Mouse (Mus musculus): ENCODE results near the gene Rin3. TPM values are rescaled to one million over a fixed set of nuclear protein-coding genes. Genes with fewer than 3 reads are reported as not detected.

Gene Rin3
- polyA plus RNA-seq, 1 experiment from 2014 or later = 4.2 TPM

GRCm38 (mm10) chr12:102284267-102284610 is 1.4 kb downstream of the Rin3 start:
- WGBS = 42% methylated on average over 9 of the region's 9 CpGs
- Histone ChIP-seq H3K36me3 (no peaks in the 10 kb centered on the region), H3K9me3 (replicated peaks) (peaks cover 6% of the 10 kb centered on the region; the same call in 1 of the 2 replicates), H3K4me3 (peak overlapping the region; percentile 59; the same call in 1 of the 2 replicates), H3K27ac (replicated peaks) (no peak overlapping the region), H3K27me3 (ENCODE audit: low read depth, poor library complexity, severe bottlenecking) (peaks cover 40% of the 10 kb centered on the region), H3K4me1 (peaks cover 21% of the 10 kb centered on the region)
- DNase-seq (ENCODE audit: low spot score) = no peak

DNA sequence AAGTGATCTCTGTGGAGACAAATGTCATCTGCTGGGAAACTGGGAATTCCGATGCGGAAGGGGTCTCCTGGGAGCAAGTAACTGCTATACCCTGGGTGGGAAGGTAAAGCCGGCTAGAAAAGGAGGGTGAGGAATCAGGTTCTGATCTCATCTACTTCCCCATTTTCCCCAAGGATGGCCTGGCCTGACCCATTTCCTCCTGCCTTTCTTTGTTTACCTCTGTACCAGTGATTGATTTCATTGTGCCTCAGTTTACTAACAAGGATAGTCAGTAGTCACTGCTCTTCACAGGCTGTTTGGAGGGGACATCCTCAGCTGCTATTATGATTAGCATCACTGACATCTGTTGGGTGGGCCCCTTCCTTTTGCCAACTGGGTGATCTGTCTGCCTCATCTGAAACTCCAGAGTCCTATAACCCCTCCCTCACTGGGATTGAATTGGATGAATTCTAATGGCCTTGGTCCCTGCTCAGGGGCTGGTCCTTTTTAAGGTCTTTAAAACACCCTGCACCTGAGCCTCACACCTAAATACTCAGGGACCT is 1.8 kb downstream of the Rin3 start:
- Histone ChIP-seq H3K4me1 (peaks cover 21% of the 10 kb centered on the region), H3K4me3 (peak overlapping the region; percentile 59; the same call in 1 of the 2 replicates), H3K36me3 (no peaks in the 10 kb centered on the region), H3K27me3 (ENCODE audit: low read depth, poor library complexity, severe bottlenecking) (peaks cover 40% of the 10 kb centered on the region), H3K9me3 (replicated peaks) (peaks cover 6% of the 10 kb centered on the region; the same call in 1 of the 2 replicates), H3K27ac (replicated peaks) (no peak overlapping the region)
- WGBS = 48% methylated on average over 3 of the region's 3 CpGs
- DNase-seq (ENCODE audit: low spot score) = no peak

- Histone ChIP-seq H3K9me3 (replicated peaks) (peaks cover 6% of the 10 kb centered on the region; the same call in 1 of the 2 replicates), H3K4me3 (no peak overlapping the region), H3K4me1 (peaks cover 21% of the 10 kb centered on the region), H3K27ac (replicated peaks) (no peak overlapping the region), H3K27me3 (ENCODE audit: low read depth, poor library complexity, severe bottlenecking) (peaks cover 40% of the 10 kb centered on the region), H3K36me3 (no peaks in the 10 kb centered on the region)
- WGBS = 83% methylated on average over 6 of the region's 6 CpGs
- no peak for DNase-seq (ENCODE audit: low spot score)
Observed at GRCm38 (mm10) chr12:102285318-102285717, 2.5 kb downstream of the Rin3 start.

GRCm38 (mm10) chr12:102285779-102286178 is 2.9 kb downstream of the Rin3 start:
- Histone ChIP-seq H3K9me3 (replicated peaks) (peaks cover 6% of the 10 kb centered on the region; the same call in 1 of the 2 replicates), H3K4me3 (no peak overlapping the region), H3K36me3 (no peaks in the 10 kb centered on the region), H3K27me3 (ENCODE audit: low read depth, poor library complexity, severe bottlenecking) (peaks cover 40% of the 10 kb centered on the region), H3K4me1 (peaks cover 21% of the 10 kb centered on the region), H3K27ac (replicated peaks) (no peak overlapping the region)
- DNase-seq (ENCODE audit: low spot score) = no peak
- WGBS = 82% methylated on average over 5 of the region's 5 CpGs

- Histone ChIP-seq H3K27me3 (ENCODE audit: low read depth, poor library complexity, severe bottlenecking) (peaks cover 36% of the 10 kb centered on the region), H3K27ac (replicated peaks) (no peak overlapping the region), H3K4me3 (no peak overlapping the region), H3K9me3 (replicated peaks) (peaks cover 4% of the 10 kb centered on the region; the same call in 1 of the 2 replicates), H3K4me1 (peaks cover 21% of the 10 kb centered on the region), H3K36me3 (no peaks in the 10 kb centered on the region)
- WGBS = 83% methylated on average over 10 of the region's 10 CpGs
- DNase-seq (ENCODE audit: low spot score) = no peak
Observed at GRCm38 (mm10) chr12:102286681-102287414, 4.0 kb downstream of the Rin3 start.

DNA sequence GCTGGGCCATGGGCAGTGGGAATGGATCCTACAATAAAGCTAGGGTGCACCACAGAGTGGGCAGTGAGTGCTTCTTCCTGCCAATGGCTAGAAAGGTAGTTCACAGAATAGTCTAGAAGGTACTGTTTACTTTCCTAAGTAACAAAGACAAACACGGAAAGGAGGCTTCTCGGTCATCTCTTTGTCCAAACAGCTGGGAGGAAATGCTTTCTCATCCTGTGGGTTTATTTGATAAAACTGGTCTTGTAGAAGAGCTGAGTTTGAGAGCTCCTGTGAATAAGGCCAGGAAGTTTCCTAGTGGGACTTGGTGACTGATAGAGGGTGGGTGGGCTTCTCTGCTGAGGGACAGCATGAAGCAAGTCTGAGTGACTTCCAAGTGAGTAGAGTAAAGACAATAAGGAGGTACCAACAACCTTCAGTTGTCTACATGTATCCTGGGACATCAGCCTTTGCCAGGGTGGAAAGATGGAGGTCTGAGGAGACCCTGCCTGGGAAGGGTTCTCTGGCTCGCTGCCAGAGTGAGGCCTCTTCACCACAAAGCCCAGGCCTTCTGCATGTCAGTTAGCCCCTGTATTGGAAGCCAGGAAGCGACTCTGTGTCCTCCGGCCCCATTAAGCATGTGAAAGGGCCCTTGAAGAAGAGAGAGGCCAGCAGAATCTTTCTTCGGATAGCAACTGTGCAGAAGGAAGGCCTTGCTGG is 5.2 kb downstream of the Rin3 start:
- Histone ChIP-seq H3K27ac (replicated peaks) (no peak overlapping the region), H3K27me3 (ENCODE audit: low read depth, poor library complexity, severe bottlenecking) (peaks cover 26% of the 10 kb centered on the region), H3K4me3 (no peak overlapping the region), H3K4me1 (peaks cover 14% of the 10 kb centered on the region), H3K36me3 (no peaks in the 10 kb centered on the region), H3K9me3 (replicated peaks) (no peaks in the 10 kb centered on the region)
- no peak for DNase-seq (ENCODE audit: low spot score)
- WGBS = 83% methylated on average over 6 of the region's 6 CpGs

DNA sequence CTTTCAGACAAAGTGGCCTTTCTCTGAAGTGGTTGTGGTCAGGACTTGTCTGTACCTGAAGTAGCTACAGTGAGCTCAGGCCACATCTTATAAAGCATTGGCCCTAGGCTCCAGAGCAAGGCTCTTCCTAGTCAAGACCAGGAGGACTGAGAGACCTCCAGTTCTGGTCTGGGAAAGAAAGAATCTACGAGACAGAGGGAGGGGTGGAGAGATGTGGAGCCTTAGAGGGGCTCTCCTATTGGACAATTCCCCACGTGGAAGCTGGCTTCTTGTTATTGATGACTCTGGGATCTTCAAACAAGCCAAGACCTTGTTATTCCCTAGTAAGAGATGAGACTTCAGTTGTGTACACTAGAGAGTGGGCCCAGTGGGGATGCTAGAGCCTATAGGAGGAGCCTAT is 6.0 kb downstream of the Rin3 start:
- no peak overlapping the region for H3K4me3 ChIP-seq
- no peak for DNase-seq (ENCODE audit: low spot score)
- H3K27me3 ChIP-seq (ENCODE audit: low read depth, poor library complexity, severe bottlenecking) = peaks cover 20% of the 10 kb centered on the region
- H3K9me3 ChIP-seq (replicated peaks) = no peaks in the 10 kb centered on the region
- no peak overlapping the region for H3K27ac ChIP-seq (replicated peaks)
- 36% methylated on average over 2 of the region's 2 CpGs for WGBS
- no peaks in the 10 kb centered on the region for H3K36me3 ChIP-seq
- peaks cover 7% of the 10 kb centered on the region for H3K4me1 ChIP-seq

- Histone ChIP-seq H3K4me1 (no peaks in the 10 kb centered on the region), H3K36me3 (no peaks in the 10 kb centered on the region), H3K4me3 (no peak overlapping the region), H3K27ac (replicated peaks) (no peak overlapping the region), H3K27me3 (ENCODE audit: low read depth, poor library complexity, severe bottlenecking) (peaks cover 13% of the 10 kb centered on the region), H3K9me3 (replicated peaks) (no peaks in the 10 kb centered on the region)
- WGBS = 96% methylated on average over 1 of the region's 1 CpGs
- DNase-seq (ENCODE audit: low spot score) = no peak
Observed at GRCm38 (mm10) chr12:102289568-102289967, 6.7 kb downstream of the Rin3 start.

GRCm38 (mm10) chr12:102290662-102291061 is 7.8 kb downstream of the Rin3 start:
- no peaks in the 10 kb centered on the region for H3K4me1 ChIP-seq
- no peak for DNase-seq (ENCODE audit: low spot score)
- 92% methylated on average over 2 of the region's 2 CpGs for WGBS

DNA sequence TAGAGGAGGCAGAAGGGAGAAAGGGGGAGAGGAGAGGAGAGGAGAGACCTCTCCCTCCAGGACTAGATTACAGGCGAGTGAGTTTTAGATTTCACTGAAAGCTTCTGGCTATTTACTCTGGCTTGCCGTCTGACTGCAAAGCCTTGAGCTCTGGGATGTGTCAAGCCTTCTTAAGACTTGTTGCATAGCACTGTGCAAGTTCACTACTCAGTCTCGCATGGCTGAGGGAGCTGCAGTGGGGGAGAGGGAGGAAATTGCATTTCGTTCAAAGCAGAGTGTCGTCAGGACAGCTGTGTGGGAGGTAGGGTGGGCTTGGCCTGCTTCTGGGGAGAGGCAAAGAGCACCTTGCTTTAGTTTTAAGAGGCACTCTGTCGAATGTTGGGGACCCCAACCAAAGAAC is 8.8 kb downstream of the Rin3 start:
- H3K4me3 ChIP-seq = no peak overlapping the region
- H3K27me3 ChIP-seq (ENCODE audit: low read depth, poor library complexity, severe bottlenecking) = no peaks in the 10 kb centered on the region; the same call in 1 of the 2 replicates
- H3K4me1 ChIP-seq = 0 out of 2 replicates have a peak, but pooled peaks cover 2% of the 10 kb centered on the region
- DNase-seq (ENCODE audit: low spot score) = no peak
- H3K9me3 ChIP-seq (replicated peaks) = no peaks in the 10 kb centered on the region
- no peak overlapping the region; the same call in 1 of the 2 replicates for H3K27ac ChIP-seq (replicated peaks)
- H3K36me3 ChIP-seq = no peaks in the 10 kb centered on the region
- 57% methylated on average over 6 of the region's 6 CpGs for WGBS

More at GRCm38 (mm10) chr12:102290662-102291061, 7.8 kb downstream of the Rin3 start:
- peaks cover 2% of the 10 kb centered on the region for H3K27me3 ChIP-seq (ENCODE audit: low read depth, poor library complexity, severe bottlenecking)
- H3K9me3 ChIP-seq (replicated peaks) = no peaks in the 10 kb centered on the region
- H3K36me3 ChIP-seq = no peaks in the 10 kb centered on the region
- H3K27ac ChIP-seq (replicated peaks) = no peak overlapping the region
- no peak overlapping the region for H3K4me3 ChIP-seq

DNA sequence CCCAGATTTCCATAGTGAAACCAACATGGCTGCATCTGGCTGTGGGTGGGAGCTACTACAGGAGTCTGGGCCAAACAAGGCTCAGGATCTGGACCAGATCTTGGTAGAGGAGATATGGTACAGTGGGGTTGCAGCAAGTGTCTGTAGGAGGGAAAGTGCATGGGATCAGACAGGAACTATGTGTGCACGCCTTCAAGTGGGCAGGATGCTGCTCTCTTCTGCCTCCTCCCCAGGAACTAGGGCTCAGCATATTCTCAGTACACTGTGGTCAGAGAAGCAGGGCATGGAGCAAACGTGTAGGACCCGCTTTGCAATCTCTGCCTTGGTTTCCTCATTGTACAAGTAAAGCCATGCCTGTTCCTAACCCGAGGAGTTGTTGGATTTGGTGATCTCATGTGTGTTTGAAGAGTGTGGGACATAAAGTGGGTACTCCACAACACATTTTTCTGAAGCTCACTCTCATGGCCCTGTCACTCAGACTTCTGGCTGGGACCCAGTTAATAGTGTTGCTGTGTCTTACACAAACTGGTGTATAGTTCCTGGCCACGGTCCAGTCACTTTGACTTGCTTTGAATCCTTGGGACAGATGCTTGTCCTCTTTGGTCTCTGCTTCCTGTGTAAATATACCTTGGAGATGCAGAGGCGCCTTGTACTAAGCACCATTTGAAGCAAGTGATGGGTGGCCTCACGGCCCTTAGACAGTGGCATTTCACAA is 9.8 kb downstream of the Rin3 start:
- Histone ChIP-seq H3K9me3 (replicated peaks) (no peaks in the 10 kb centered on the region), H3K36me3 (no peaks in the 10 kb centered on the region), H3K27me3 (ENCODE audit: low read depth, poor library complexity, severe bottlenecking) (no peaks in the 10 kb centered on the region), H3K27ac (replicated peaks) (no peak overlapping the region), H3K4me1 (0 out of 2 replicates have a peak, but pooled peaks cover 2% of the 10 kb centered on the region), H3K4me3 (no peak overlapping the region)
- DNase-seq (ENCODE audit: low spot score) = no peak
- 92% methylated on average over 7 of the region's 7 CpGs for WGBS

DNA sequence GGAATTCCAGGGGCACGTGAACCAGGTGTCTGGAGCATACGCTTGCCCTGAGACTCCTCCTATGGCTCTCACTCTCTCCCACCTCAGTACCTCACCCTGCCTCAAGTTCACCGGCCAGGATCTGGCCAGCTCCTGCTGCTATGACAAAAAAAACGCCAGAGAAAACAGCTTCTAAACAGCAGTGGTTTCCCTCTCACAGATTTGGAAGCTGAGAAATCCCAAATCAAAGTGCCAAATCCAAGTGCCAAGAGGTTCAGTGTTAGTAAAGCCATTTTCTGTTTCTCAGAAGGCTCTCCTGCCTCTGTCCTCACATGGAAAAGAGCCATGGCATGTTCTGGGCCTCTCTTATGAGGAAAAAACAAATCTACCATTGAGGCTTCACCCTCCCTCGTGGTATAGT is 11.8 kb downstream of the Rin3 start:
- no peaks in the 10 kb centered on the region for H3K9me3 ChIP-seq (replicated peaks)
- no peak for DNase-seq (ENCODE audit: low spot score)
- H3K4me1 ChIP-seq = 0 out of 2 replicates have a peak, but pooled peaks cover 2% of the 10 kb centered on the region
- H3K27ac ChIP-seq (replicated peaks) = no peak overlapping the region
- H3K36me3 ChIP-seq = no peaks in the 10 kb centered on the region
- H3K27me3 ChIP-seq (ENCODE audit: low read depth, poor library complexity, severe bottlenecking) = no peaks in the 10 kb centered on the region
- no peak overlapping the region for H3K4me3 ChIP-seq
- WGBS = 71% methylated on average over 5 of the region's 5 CpGs
